Mouse (Mus musculus): ENCODE measurements around the gene Zfp74. TPM values are rescaled to one million over a fixed set of nuclear protein-coding genes. Genes with fewer than 3 reads are reported as not detected.

Gene Zfp74
- polyA plus RNA-seq, 1 experiment: 1.5 TPM

DNA sequence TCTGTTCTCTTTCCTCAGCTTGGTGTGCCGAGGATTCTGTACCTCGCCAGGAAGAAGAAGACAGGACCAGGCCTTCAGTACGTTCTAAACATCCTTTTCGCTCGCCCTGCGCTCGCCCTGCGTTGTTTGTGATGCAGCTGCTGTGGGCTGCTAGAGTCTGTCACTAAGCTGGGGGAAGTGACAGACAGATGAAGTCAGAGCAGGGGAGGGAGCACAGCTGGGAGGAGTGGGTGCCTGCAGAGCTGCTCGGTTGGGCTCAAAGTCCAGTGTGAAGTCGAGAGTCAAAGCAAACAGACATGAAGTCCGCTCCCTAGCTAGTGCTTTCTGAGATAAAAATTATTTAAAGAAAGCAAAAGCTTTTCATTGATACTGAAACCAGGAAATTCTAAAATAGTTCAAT is 35.1 kb upstream of the Zfp74 start:
- peaks cover 57% of the 10 kb centered on the region for H3K36me3 ChIP-seq (ENCODE audit: control insufficient read depth, insufficient read depth)
- peak overlapping the region; percentile 53 for H3K4me2 ChIP-seq (ENCODE audit: low read depth)
- TF ChIP-seq SRF (IDR thresholded peaks at IDR 0.05; ENCODE audit: control insufficient read depth, insufficient read length, low read depth) (no peak), USF1 (IDR thresholded peaks at IDR 0.05; ENCODE audit: low read depth) (no peak), MAX (IDR thresholded peaks at IDR 0.05; ENCODE audit: low read depth) (no peak), TCF12 (IDR thresholded peaks at IDR 0.05; ENCODE audit: insufficient read depth, poor library complexity, severe bottlenecking) (no peak), REST (IDR thresholded peaks at IDR 0.05; ENCODE audit: insufficient read depth, insufficient read length) (no peak), E2F4 (IDR thresholded peaks at IDR 0.05; ENCODE audit: insufficient read depth) (no peak), CEBPB (IDR thresholded peaks at IDR 0.05; ENCODE audit: insufficient read depth, poor library complexity, severe bottlenecking) (no peak), MYOD1 (IDR thresholded peaks at IDR 0.05; ENCODE audit: control insufficient read depth in 1 of 3, insufficient read length in 2 of 3, low read depth in 2 of 3) (peak; percentile 4 to 90 (median 79)), MYOG (IDR thresholded peaks at IDR 0.05; ENCODE audit: control insufficient read depth in 1 of 3, insufficient read depth in 1 of 3, insufficient read length in 2 of 3, low read depth in 2 of 3) (peak in 2 of 3 experiments; percentile 63 to 81), POLR2AphosphoS2 (IDR thresholded peaks at IDR 0.05; ENCODE audit: insufficient read length, low read depth) (no peak), POLR2A (IDR thresholded peaks at IDR 0.05; ENCODE audit: insufficient read length, low read depth) (no peak), TCF3 (IDR thresholded peaks at IDR 0.05; ENCODE audit: insufficient read length, low read depth) (no peak)
- H3K4me3 ChIP-seq: no peak overlapping the region
- H3K27me3 ChIP-seq (ENCODE audit: control insufficient read depth, insufficient read depth, insufficient read length): no peaks in the 10 kb centered on the region
- H3ac ChIP-seq (ENCODE audit: control insufficient read depth, insufficient read length): no peak overlapping the region
- peaks cover 87% of the 10 kb centered on the region for H3K79me2 ChIP-seq (ENCODE audit: control insufficient read depth, insufficient read depth)

GRCm38 (mm10) chr7:29987551-29987950 is 33.7 kb upstream of the Zfp74 start:
- TF ChIP-seq TCF3 (IDR thresholded peaks at IDR 0.05; ENCODE audit: insufficient read length, low read depth) (peak; percentile 34), POLR2A (IDR thresholded peaks at IDR 0.05; ENCODE audit: insufficient read length, low read depth) (no peak), CEBPB (IDR thresholded peaks at IDR 0.05; ENCODE audit: insufficient read depth, poor library complexity, severe bottlenecking) (no peak), MYOD1 (IDR thresholded peaks at IDR 0.05; ENCODE audit: control insufficient read depth in 1 of 3, insufficient read length in 2 of 3, low read depth in 2 of 3) (peak in 2 of 3 experiments; percentile 93 to 96), TCF12 (IDR thresholded peaks at IDR 0.05; ENCODE audit: insufficient read depth, poor library complexity, severe bottlenecking) (peak; percentile 59), REST (IDR thresholded peaks at IDR 0.05; ENCODE audit: insufficient read depth, insufficient read length) (no peak), MAX (IDR thresholded peaks at IDR 0.05; ENCODE audit: low read depth) (no peak), USF1 (IDR thresholded peaks at IDR 0.05; ENCODE audit: low read depth) (no peak), E2F4 (IDR thresholded peaks at IDR 0.05; ENCODE audit: insufficient read depth) (no peak), POLR2AphosphoS2 (IDR thresholded peaks at IDR 0.05; ENCODE audit: insufficient read length, low read depth) (peak; percentile 39), SRF (IDR thresholded peaks at IDR 0.05; ENCODE audit: control insufficient read depth, insufficient read length, low read depth) (no peak), MYOG (IDR thresholded peaks at IDR 0.05; ENCODE audit: control insufficient read depth in 1 of 3, insufficient read depth in 1 of 3, insufficient read length in 2 of 3, low read depth in 2 of 3) (peak; percentile 54 to 97 (median 85))
- Histone ChIP-seq H3K4me3 (peak overlapping the region; percentile 54), H3K4me2 (ENCODE audit: low read depth) (peak overlapping the region; percentile 93), H3K79me2 (ENCODE audit: control insufficient read depth, insufficient read depth) (peaks cover 81% of the 10 kb centered on the region), H3K36me3 (ENCODE audit: control insufficient read depth, insufficient read depth) (peaks cover 51% of the 10 kb centered on the region), H3K27me3 (ENCODE audit: control insufficient read depth, insufficient read depth, insufficient read length) (no peaks in the 10 kb centered on the region), H3ac (ENCODE audit: control insufficient read depth, insufficient read length) (no peak overlapping the region)

DNA sequence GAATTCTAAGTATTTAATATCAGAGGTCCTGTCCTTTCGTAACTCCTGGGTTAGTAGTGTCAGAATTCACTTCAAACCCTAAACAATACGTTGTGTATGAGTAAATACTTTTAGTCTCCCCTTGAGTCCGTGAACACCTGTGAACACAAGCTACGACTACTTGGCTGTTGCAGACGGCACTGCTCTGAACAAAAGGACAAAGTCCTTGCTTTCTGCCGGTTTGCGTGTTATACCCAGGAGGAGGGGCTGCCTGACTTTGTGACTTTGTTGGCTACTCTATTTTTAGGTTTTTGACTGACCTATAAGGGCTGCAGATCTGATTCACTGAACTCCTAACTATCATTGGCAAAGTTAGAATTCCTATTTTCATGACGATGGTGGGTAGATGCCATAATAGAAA is 32.2 kb upstream of the Zfp74 start:
- H3K79me2 ChIP-seq (ENCODE audit: control insufficient read depth, insufficient read depth): peaks cover 72% of the 10 kb centered on the region
- peak overlapping the region; percentile 93 for H3K4me2 ChIP-seq (ENCODE audit: low read depth)
- TF ChIP-seq TCF12 (IDR thresholded peaks at IDR 0.05; ENCODE audit: insufficient read depth, poor library complexity, severe bottlenecking) (no peak), POLR2A (IDR thresholded peaks at IDR 0.05; ENCODE audit: insufficient read length, low read depth) (peak; percentile 42)
- H3K36me3 ChIP-seq (ENCODE audit: control insufficient read depth, insufficient read depth): peaks cover 43% of the 10 kb centered on the region
- H3K27me3 ChIP-seq (ENCODE audit: control insufficient read depth, insufficient read depth, insufficient read length): no peaks in the 10 kb centered on the region
- peak overlapping the region; percentile 54 for H3K4me3 ChIP-seq
- H3ac ChIP-seq (ENCODE audit: control insufficient read depth, insufficient read length): no peak overlapping the region

DNA sequence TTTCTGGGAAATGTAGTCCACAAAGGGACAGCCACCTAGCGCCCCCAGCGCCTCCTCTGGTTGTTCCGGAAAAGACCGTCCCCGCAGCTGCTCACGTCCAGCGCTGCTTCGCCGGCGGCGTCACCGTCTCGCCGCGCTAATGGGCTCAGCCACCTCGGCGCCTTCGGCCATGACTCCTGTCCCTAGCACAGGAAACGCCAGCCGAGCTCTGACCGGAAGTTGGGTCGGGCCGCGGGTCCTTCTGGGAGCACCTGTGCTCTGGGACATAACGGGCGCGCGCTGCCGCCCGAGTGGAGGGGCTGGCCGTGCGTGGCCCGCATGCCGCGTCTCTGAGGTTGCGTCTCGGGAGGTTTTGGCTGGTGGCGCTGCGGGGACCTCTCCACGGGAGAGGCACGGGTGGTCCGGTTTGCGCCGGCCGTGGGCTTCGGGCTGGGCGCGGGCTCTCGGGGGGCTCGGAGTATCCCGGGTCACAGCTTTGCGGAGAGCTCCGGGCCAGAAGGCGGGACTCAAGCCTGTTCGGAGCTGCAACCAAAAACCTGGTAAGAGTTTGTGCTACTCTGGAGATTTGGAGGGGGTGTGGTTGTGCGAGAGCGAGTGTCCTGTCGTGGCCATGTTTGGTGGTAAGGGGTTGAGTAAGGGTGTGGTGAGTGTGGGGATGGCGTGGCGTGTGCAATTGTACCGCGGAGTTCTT is 29.9 kb upstream of the Zfp74 start, which contains the start of gene Zfp568:
Gene Zfp568, plus strand, starts transcription at position 266 of the 691 bp plus-strand sequence.
- Histone ChIP-seq H3K79me2 (ENCODE audit: control insufficient read depth, insufficient read depth) (peaks cover 49% of the 10 kb centered on the region), H3ac (ENCODE audit: control insufficient read depth, insufficient read length) (peak within 1 kb of the TSS; percentile 63), H3K27me3 (ENCODE audit: control insufficient read depth, insufficient read depth, insufficient read length) (no peaks in the 10 kb centered on the region), H3K36me3 (ENCODE audit: control insufficient read depth, insufficient read depth) (peaks cover 24% of the 10 kb centered on the region), H3K4me2 (ENCODE audit: low read depth) (peak within 1 kb of the TSS; percentile 93), H3K4me3 (peak within 1 kb of the TSS; percentile 54)
- TF ChIP-seq CEBPB (IDR thresholded peaks at IDR 0.05; ENCODE audit: insufficient read depth, poor library complexity, severe bottlenecking) (no peak), POLR2A (IDR thresholded peaks at IDR 0.05; ENCODE audit: insufficient read length, low read depth) (peak; percentile 90), POLR2AphosphoS2 (IDR thresholded peaks at IDR 0.05; ENCODE audit: insufficient read length, low read depth) (peak; percentile 90), MYOD1 (IDR thresholded peaks at IDR 0.05; ENCODE audit: control insufficient read depth in 1 of 3, insufficient read length in 2 of 3, low read depth in 2 of 3) (peak in 2 of 3 experiments; percentile 70 to 75), TCF3 (IDR thresholded peaks at IDR 0.05; ENCODE audit: insufficient read length, low read depth) (no peak), SRF (IDR thresholded peaks at IDR 0.05; ENCODE audit: control insufficient read depth, insufficient read length, low read depth) (peak; percentile 91), MAX (IDR thresholded peaks at IDR 0.05; ENCODE audit: low read depth) (no peak), E2F4 (IDR thresholded peaks at IDR 0.05; ENCODE audit: insufficient read depth) (no peak), MYOG (IDR thresholded peaks at IDR 0.05; ENCODE audit: control insufficient read depth in 1 of 3, insufficient read depth in 1 of 3, insufficient read length in 2 of 3, low read depth in 2 of 3) (peak; percentile 13 to 87 (median 83))
